Comparison of ENCODE assay signal across 8 mouse cellular contexts in the genomic region with DNA sequence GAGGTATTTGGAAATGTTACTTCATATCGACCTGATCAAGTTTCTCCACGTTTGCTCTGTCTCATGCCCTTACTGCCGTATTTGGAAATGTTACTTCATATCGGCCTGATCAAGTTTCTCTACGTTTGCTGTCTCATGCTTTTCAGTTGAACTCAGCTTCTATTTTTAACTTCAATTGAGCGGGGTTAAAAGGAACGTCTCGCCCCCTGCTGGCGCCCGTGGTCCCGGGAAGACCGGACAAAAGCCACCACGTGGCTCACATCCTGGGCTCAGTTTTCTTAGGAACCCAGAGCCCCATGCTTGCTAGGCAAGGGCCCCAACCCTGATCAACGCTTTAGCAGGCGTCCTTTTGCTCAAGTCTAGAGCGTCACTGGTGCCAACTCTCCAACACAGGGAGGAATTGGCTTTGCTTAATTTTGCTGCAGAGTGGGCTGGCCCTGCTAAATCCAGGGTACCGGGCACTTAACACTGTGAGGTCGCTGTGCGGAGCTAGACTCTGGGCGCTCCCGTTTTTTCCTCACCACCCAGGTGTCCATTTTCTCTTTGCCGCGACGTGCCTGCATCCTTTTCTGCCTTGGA. TPM values are rescaled to one million over a fixed set of nuclear protein-coding genes. Genes with fewer than 3 reads are reported as not detected.
A peak's percentile ranks its signal among the peaks of the same experiment; 100 is the strongest.
DNase-seq lines count a peak whose midpoint lies in the region; ATAC-seq lines count a peak whose summit lies in the region.

No protein-coding gene starts in this region.

- DNase-seq in WW6 (ENCODE audit: low read depth, low spot score): peak; percentile 69
- peak; percentile 62 to 70 for DNase-seq in cerebellum, postnatal 4 days (ENCODE audit: low spot score in 2 of 2)
- peak; percentile 90 for DNase-seq in gastrocnemius, adult 18-20 months (ENCODE audit: low spot score)
- DNase-seq in left cerebral cortex, adult 18-20 months (ENCODE audit: low spot score in 2 of 2): peak; percentile 57 to 67
- DNase-seq in right cerebral cortex, adult 18-20 months: peak; percentile 71
- peak; percentile 68 for DNase-seq in urinary bladder, postnatal 10 days (ENCODE audit: low spot score)

- H3K79me2 ChIP-seq in macrophage (ENCODE audit: inconsistent target): no peaks in the 10 kb centered on the region

- ATAC-seq in hindbrain, embryonic 16.5 days: peak; percentile 87

- H3K4me3 ChIP-seq in hindbrain, embryonic 16.5 days (ENCODE audit: low read length): peak overlapping the region; percentile 58
- peak overlapping the region; percentile 47 for H3K4me3 ChIP-seq in macrophage (ENCODE audit: inconsistent target)

- H3K4me1 ChIP-seq in hindbrain, embryonic 16.5 days (ENCODE audit: control insufficient read depth, insufficient read depth, low read depth, low read length): no peaks in the 10 kb centered on the region

- H3K9ac ChIP-seq in hindbrain, embryonic 16.5 days (ENCODE audit: low read depth, low read length): peak overlapping the region; percentile 73

- no peaks in the 10 kb centered on the region for H3K36me3 ChIP-seq in hindbrain, embryonic 16.5 days (ENCODE audit: control insufficient read depth, insufficient read depth, low read length)
- no peaks in the 10 kb centered on the region for H3K36me3 ChIP-seq in macrophage (ENCODE audit: inconsistent target)

- H3K4me2 ChIP-seq in hindbrain, embryonic 16.5 days (ENCODE audit: low read length): peak overlapping the region; percentile 96

- peak overlapping the region; percentile 85 for H3K27ac ChIP-seq in hindbrain, embryonic 16.5 days (ENCODE audit: low read depth, low read length)
- H3K27ac ChIP-seq in macrophage: peak overlapping the region; percentile 80

- under 1% methylated on average over 24 of the region's 24 CpGs for WGBS in hindbrain, embryonic 16.5 days
- 0% methylated on average over 24 of the region's 24 CpGs for WGBS in macrophage (ENCODE audit: missing documents)

- no peaks in the 10 kb centered on the region for H3K27me3 ChIP-seq in hindbrain, embryonic 16.5 days (replicated peaks; ENCODE audit: control insufficient read depth, insufficient read depth, low read length)

- H3K9me3 ChIP-seq in hindbrain, embryonic 16.5 days (ENCODE audit: control insufficient read depth, low read length): no peaks in the 10 kb centered on the region

RNA-seq across cellular contexts. Expression of a gene that starts 42.3 kb away (rescaled TPM):
- total RNA-seq in gastrocnemius, adult 18-20 months (2021): 1 to 10 TPM; 1.8 to 2.5 TPM
- polyA plus RNA-seq in hindbrain, embryonic 16.5 days (2015; fragmentation: Nextera tagmentation; extraction: Ambion mirVana): 5.1 and 6.5 TPM in 2 replicates
- 10 to 100 TPM; 27.3 to 27.4 TPM for total RNA-seq in left cerebral cortex, adult 18-20 months (2021)
- 1 to 10 TPM in 25 of 26 experiments, under 1 TPM in 1; 0.83 to 9.7 (median 3.1) TPM for total RNA-seq in macrophage (2018; cell fraction: chromatin; rRNA removed)
- total RNA-seq in macrophage (2018; cell fraction: cytosol; rRNA removed): 10 to 100 TPM in 5 of 26 experiments, 1 to 10 TPM in 21; 3.3 to 13.9 (median 7.7) TPM
- total RNA-seq in macrophage (2018; cell fraction: nucleus; rRNA removed): 10 to 100 TPM in 3 of 26 experiments, 1 to 10 TPM in 23; 3.3 to 20.2 (median 5.0) TPM
- polyA plus RNA-seq in macrophage (2018): 6.0 to 21.4 TPM (median 10.7 TPM) in 3 replicates

RNA-seq across cellular contexts. Expression of a gene that starts 57.3 kb away (rescaled TPM):
- total RNA-seq in gastrocnemius, adult 18-20 months (2021): 1 to 10 TPM; 5.5 to 8.0 TPM
- 10.6 and 11.2 TPM in 2 replicates for polyA plus RNA-seq in hindbrain, embryonic 16.5 days (2015; fragmentation: Nextera tagmentation; extraction: Ambion mirVana)
- total RNA-seq in left cerebral cortex, adult 18-20 months (2021): 10 to 100 TPM; 12.3 to 13.1 TPM
- total RNA-seq in macrophage (2018; cell fraction: chromatin; rRNA removed): 1,000 to 10,000 TPM in 1 of 26 experiments, 100 to 1,000 TPM in 25; 109 to 1,215 (median 168) TPM
- 100 to 1,000 TPM in 4 of 26 experiments, 10 to 100 TPM in 22; 49.9 to 246 (median 55.3) TPM for total RNA-seq in macrophage (2018; cell fraction: cytosol; rRNA removed)
- total RNA-seq in macrophage (2018; cell fraction: nucleus; rRNA removed): 100 to 1,000 TPM in 21 of 26 experiments, 10 to 100 TPM in 5; 92.3 to 689 (median 138) TPM
- polyA plus RNA-seq in macrophage (2018): 47.8 to 56.9 TPM (median 50.1 TPM) in 3 replicates

Comparison
In these comparisons a context has a peak if more than half of its experiments do, and no peak if none do; other contexts are left out.
1. Peak in every context shown above with its lines: DNase-seq, ATAC-seq, H3K4me3 ChIP-seq and H3K27ac ChIP-seq.
2. RNA of a gene that starts 42.3 kb away (total RNA-seq): 27.3 to 27.4 TPM in left cerebral cortex, adult 18-20 months; 1.8 to 2.5 TPM in gastrocnemius, adult 18-20 months; every median in the first group is over 4 times any median in the second.